Comparison of ENCODE assay signal across 12 mouse cellular contexts in the genomic region with DNA sequence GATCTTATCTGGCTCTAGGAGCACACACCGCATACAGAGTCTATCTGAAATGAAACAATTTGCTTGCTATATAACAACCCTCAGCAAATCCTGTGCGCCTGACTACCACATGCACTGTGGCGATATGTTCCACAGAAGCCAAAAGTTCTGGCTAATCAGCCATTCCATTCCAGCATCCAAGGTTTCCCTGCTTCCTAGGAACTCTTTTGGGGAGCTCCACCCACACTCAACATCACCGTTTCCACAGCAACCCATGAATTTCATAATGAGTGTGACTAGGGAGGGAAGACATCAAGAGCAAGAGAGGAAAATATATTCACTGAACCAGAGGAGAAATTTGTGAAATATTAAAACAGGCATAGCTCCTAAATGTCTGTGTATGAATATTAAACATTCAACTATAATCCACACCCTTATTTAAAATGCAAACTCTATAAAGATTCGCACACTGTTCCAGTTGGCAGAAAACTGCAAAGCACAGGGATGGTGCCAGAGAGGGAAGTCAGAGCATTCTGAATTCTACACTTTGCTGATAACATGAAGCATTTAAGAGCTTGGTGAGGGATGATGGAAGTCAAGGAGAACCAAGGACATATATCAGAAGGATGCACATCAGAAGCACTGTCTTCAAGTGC.
DNase-seq lines count a peak whose midpoint lies in the region; TF ChIP-seq lines count a peak whose summit lies in the region.
"Had no signal": no experiment of that assay in that cellular context is flagged by ENCODE, and none has a peak within 500 bp of the region (broad histone marks: within the 10 kb centered on the region; RNA-seq: fewer than 3 reads in every experiment).

No protein-coding gene starts in this region.

- DNase-seq in left cerebral cortex, adult 11 months (ENCODE audit: low spot score) = peak; percentile 71
- DNase-seq in left cerebral cortex, postnatal 4 days = no peak
- peak; percentile 81 to 85 for DNase-seq in frontal cortex, adult 2 months (ENCODE audit: extremely low spot score in 1 of 2, low spot score in 1 of 2)
- peak; percentile 54 to 70 for DNase-seq in left cerebral cortex, adult 18-20 months (ENCODE audit: low spot score in 2 of 2)
- DNase-seq in right cerebral cortex, postnatal 4 days = peak; percentile 8
- DNase-seq in thymus, adult 2 months = no peak
- DNase-seq in thymus, postnatal 25 days = no peak
- DNase-seq: cerebellum, postnatal 25 days; gastrocnemius, postnatal 36 days; lung, adult 2 months; thymus, adult 18-20 months had no signal

- H3K27me3 ChIP-seq in thymus, adult 2 months (ENCODE audit: control insufficient read depth, insufficient read depth, low read length) = no peaks in the 10 kb centered on the region
- H3K27me3 ChIP-seq: limb, embryonic 13.5 days had no signal

- no peak for TF ChIP-seq CTCF in thymus, adult 2 months (IDR thresholded peaks at IDR 0.05; ENCODE audit: borderline replicate concordance, control insufficient read depth, extremely low read depth, insufficient read depth, low read length, poor library complexity)

- WGBS in thymus, adult 2 months = 97% methylated on average over 5 of the region's 5 CpGs

- no peaks in the 10 kb centered on the region for H3K4me1 ChIP-seq in thymus, adult 2 months (replicated peaks; ENCODE audit: control insufficient read depth, insufficient read depth, low read length)
- H3K4me1 ChIP-seq: limb, embryonic 13.5 days had no signal

- H3K27ac ChIP-seq in thymus, adult 2 months (ENCODE audit: control insufficient read depth, insufficient read depth, low read length) = no peak overlapping the region
- H3K27ac ChIP-seq: limb, embryonic 13.5 days had no signal

- H3K36me3 ChIP-seq in thymus, adult 2 months (ENCODE audit: control insufficient read depth, insufficient read depth, low read length) = 0 out of 2 replicates have a peak, but pooled peaks cover 4% of the 10 kb centered on the region

- no peak for TF ChIP-seq POLR2A in thymus, adult 2 months (IDR thresholded peaks at IDR 0.05; ENCODE audit: control insufficient read depth, extremely low read depth, insufficient read depth, low read length, poor library complexity)

- no peak overlapping the region for H3K4me3 ChIP-seq in thymus, adult 2 months (ENCODE audit: control insufficient read depth, insufficient read depth, low read length)
- H3K4me3 ChIP-seq: limb, embryonic 13.5 days had no signal

- intact Hi-C loops in left cerebral cortex, postnatal 4 days (cut with DNase I) = no loop called here

Comparison
In these comparisons a context has a peak if more than half of its experiments do, and no peak if none do; other contexts are left out.
1. DNase-seq: peak in left cerebral cortex, adult 11 months (single experiment), frontal cortex, adult 2 months (2 of 2), left cerebral cortex, adult 18-20 months (2 of 2) and right cerebral cortex, postnatal 4 days (single experiment); none in left cerebral cortex, postnatal 4 days (single experiment), thymus, adult 2 months (single experiment) and thymus, postnatal 25 days (single experiment).